Mouse (Mus musculus): Measurements from ENCODE around the gene Celsr1.

- TF ChIP-seq POLR2AphosphoS5 (IDR thresholded peaks at IDR 0.05; ENCODE audit: insufficient replicate concordance, low read depth, low read length) (no peak), CTCF (IDR thresholded peaks at IDR 0.05; ENCODE audit: low read depth, low read length) (no peak), TAL1 (conservative IDR thresholded peaks at IDR 0.05; ENCODE audit: low read depth, low read length) (no peak)
Measured at GRCm38 (mm10) chr15:85903826-85904225, 129.8 kb downstream of the Celsr1 start.
